Mouse (Mus musculus) stomach, postnatal 0 days (tissue): ENCODE measurements around the gene Krtap4-16.
"Not testable (repeated sequence)": the region's sequence is repeated elsewhere in the genome, so short reads cannot be mapped to it uniquely, and the experiment has no call there.

Experiments used
- CTCF ChIP-seq: IDR thresholded peaks from 2 replicates; pipeline ENCODE4 v1.5.1; 2016; ENCODE audit warnings: antibody characterized with exemption, low read depth, mild to moderate bottlenecking, moderate library complexity
- EP300 ChIP-seq: optimal IDR thresholded peaks from 2 replicates; pipeline ENCODE3; 2016; ENCODE audit warnings: antibody characterized with exemption

DNA sequence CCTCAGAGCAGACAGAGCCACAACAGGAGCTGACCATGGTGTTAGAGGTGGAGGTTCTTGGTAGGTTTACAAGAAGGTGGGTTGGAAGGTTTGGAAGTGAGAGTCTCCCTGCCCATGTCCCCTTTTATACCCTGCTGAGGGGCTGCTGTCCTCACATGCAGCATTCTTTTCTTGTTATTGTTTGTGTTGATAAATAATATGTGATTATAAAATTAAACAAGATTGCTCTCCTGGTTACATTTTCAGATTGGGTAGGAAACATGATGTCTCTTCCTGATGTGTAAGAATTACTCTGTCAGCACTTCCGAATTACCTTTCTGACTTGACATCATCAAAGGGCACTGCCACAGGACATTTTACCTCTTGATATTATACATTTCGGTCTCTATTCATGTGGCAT, 35.8 kb downstream of the Krtap4-16 start, which contains the start of gene Gm11564:
- TF ChIP-seq EP300, CTCF: not testable (repeated sequence)
